Mouse (Mus musculus): ENCODE results near the gene Vmn1r39. TPM values are rescaled to one million over a fixed set of nuclear protein-coding genes. Genes with fewer than 3 reads are reported as not detected.

The Vmn1r39 gene
- total RNA-seq (2023), result not detected

DNA sequence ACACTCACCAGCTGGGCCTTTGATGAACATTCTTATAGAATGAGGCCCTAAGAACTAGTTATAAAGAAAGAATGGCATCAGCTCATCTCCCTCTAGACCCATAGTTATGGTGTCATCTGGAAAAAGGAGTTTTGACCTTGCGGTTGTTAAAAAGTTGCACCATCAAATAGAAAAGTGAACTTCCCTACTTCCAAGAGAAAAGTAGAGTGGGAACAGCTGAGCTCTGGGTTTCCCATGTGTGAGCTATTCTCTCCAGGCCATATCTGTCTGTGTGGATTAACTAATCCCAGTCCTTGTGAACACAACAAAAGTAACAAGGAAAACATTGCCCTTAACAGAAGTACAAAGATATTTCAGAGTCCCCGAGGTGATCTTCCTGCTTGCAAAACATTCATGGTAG lies at the start of gene Vmn1r39:
Gene Vmn1r39, minus strand, starts transcription at position 101 of the 400 bp plus-strand sequence.

DNA sequence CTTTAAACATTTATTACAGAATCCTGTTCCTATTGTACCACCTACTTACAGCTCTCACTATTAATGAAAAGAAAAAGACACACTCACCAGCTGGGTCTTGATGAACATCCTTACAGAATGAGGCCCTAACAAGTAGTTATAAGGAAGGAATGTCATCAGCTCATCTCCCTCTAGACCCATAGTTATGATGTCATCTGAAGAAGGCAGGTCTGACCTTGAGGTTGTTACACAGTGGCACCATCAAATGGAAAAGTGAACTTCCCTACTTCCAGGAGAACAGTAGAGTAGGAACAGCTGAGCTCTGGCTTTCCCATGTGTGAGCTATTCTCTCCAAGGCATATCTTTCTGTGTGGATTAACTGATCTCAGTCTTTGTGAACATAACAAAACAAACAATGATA lies 27.9 kb downstream of the Vmn1r39 start, which contains the start of gene Vmn1r38:
Gene Vmn1r38, minus strand, starts transcription at position 101 of the 400 bp plus-strand sequence.

Other genes starting within 250 kb of the Vmn1r39 start
- gene Vmn1r33, start 192.3 kb downstream of the Vmn1r39 start, total RNA-seq (2023), result not detected
- gene Vmn1r34, start 166.7 kb downstream of the Vmn1r39 start, total RNA-seq (2023), result not detected
- not detected for gene Vmn1r35, start 124.7 kb downstream of the Vmn1r39 start, total RNA-seq (2023)
- not detected for gene Vmn1r36, start 91.4 kb downstream of the Vmn1r39 start, total RNA-seq (2023)
- not detected for gene Vmn1r37, start 81.2 kb downstream of the Vmn1r39 start, total RNA-seq (2023)
- not detected for gene Vmn1r38, start 28.0 kb downstream of the Vmn1r39 start, total RNA-seq (2023)
- 10 to 100 TPM; 12.5 to 13.6 TPM for gene Gng12, start 85.8 kb upstream of the Vmn1r39 start, total RNA-seq (2023)
- gene Gadd45a, start 226.8 kb upstream of the Vmn1r39 start, total RNA-seq (2023), result 10 to 100 TPM; 14.3 to 29.2 TPM